Mouse (Mus musculus): ENCODE results near the gene Glrx. TPM values are rescaled to one million over a fixed set of nuclear protein-coding genes. Genes with fewer than 3 reads are reported as not detected.

Glrx gene
- polyA plus RNA-seq, 1 experiment from 2014 or later: 30.1 TPM

DNA sequence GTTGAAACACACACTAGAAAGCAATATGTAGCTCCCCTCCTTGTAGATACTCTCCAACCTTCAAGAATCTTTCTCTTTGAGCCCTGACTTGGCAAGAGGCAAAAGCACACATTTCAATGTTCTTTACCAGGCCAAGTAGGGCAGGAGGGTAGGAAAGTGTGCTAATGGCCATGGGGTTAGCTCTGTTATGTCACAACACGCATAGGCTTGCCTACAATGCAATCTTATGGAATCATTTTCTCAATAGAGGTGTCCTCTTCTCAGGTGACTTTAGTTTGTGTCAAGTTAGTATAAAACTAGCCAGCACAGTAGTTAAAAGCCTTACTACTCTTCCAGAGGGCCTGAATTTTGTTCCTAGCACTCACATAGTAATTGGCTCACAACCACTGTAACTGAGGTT is 9.0 kb upstream of the Glrx start:
- no peak overlapping the region for H3K4me2 ChIP-seq
- H3K27me3 ChIP-seq (replicated peaks; ENCODE audit: control insufficient read depth, insufficient read depth, low read length): no peaks in the 10 kb centered on the region
- 93% methylated on average over 1 of the region's 1 CpGs for WGBS
- H3K9me3 ChIP-seq (ENCODE audit: control insufficient read depth, low read length): no peaks in the 10 kb centered on the region
- ATAC-seq (replicated peaks; ENCODE audit: low FRiP score) (no peak), DNase-seq (ENCODE audit: low spot score) (no peak)
- H3K4me1 ChIP-seq (replicated peaks; ENCODE audit: control insufficient read depth, insufficient read depth, low read length): no peaks in the 10 kb centered on the region
- no peak overlapping the region for H3K9ac ChIP-seq (ENCODE audit: low read depth, low read length)
- H3K27ac ChIP-seq (ENCODE audit: low read depth, low read length): no peak overlapping the region
- H3K4me3 ChIP-seq (ENCODE audit: low read depth, low read length): no peak overlapping the region
- H3K36me3 ChIP-seq (ENCODE audit: control insufficient read depth, insufficient read depth, low read length): no peaks in the 10 kb centered on the region

DNA sequence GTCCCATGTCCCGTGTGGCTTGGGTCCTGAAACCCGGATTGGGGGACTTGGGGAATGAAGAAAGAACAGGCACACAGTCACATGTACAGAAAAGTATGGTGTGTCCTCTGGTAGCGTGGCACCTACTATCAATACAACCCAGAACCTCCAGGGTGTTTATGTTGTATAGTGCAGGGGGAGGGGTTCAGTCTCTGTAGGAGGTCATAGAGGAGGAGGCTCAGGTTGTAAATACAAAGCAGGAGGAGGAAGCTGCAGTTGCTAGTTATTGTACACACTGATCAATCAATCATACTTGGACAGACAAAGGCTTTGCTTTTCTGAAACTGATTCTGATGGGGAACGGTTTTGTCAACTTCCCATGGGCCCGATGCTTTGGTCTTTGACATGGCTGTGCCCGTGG is 8.0 kb upstream of the Glrx start:
- 74% methylated on average over 6 of the region's 6 CpGs for WGBS
- ATAC-seq (replicated peaks; ENCODE audit: low FRiP score): no peak

DNA sequence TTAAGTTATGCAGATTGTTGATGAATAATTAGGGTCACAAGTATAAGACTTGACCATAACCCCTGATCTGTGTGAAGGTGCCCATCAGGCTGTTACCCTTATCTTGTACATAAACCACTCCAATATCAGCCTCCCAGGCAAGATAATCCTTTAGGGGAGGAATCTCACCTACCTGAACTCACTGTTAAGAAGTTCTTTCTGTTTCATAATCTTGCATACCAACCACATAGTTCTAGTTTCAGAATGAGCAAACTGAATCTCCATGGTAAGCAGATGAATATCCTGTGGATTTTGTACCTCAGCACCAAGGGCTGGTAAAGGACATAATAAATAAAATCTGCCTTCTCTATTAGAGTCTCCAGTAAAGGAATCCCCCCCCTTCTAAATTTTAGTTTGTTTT is 7.0 kb upstream of the Glrx start:
- H3K4me1 ChIP-seq (replicated peaks; ENCODE audit: control insufficient read depth, insufficient read depth, low read length): no peaks in the 10 kb centered on the region
- H3K27ac ChIP-seq (ENCODE audit: low read depth, low read length): no peak overlapping the region
- no peak overlapping the region for H3K4me2 ChIP-seq
- H3K9me3 ChIP-seq (ENCODE audit: control insufficient read depth, low read length): no peaks in the 10 kb centered on the region
- no peak for ATAC-seq (replicated peaks; ENCODE audit: low FRiP score)
- H3K36me3 ChIP-seq (ENCODE audit: control insufficient read depth, insufficient read depth, low read length): no peaks in the 10 kb centered on the region
- DNase-seq (ENCODE audit: low spot score): no peak
- H3K4me3 ChIP-seq (ENCODE audit: low read depth, low read length): no peak overlapping the region
- no peaks in the 10 kb centered on the region for H3K27me3 ChIP-seq (replicated peaks; ENCODE audit: control insufficient read depth, insufficient read depth, low read length)
- no peak overlapping the region for H3K9ac ChIP-seq (ENCODE audit: low read depth, low read length)

More for the DNA sequence above, 8.0 kb upstream of the Glrx start:
- DNase-seq (ENCODE audit: low spot score): no peak
- Histone ChIP-seq H3K9ac (ENCODE audit: low read depth, low read length) (no peak overlapping the region), H3K4me2 (no peak overlapping the region), H3K4me3 (ENCODE audit: low read depth, low read length) (no peak overlapping the region), H3K27me3 (replicated peaks; ENCODE audit: control insufficient read depth, insufficient read depth, low read length) (no peaks in the 10 kb centered on the region), H3K4me1 (replicated peaks; ENCODE audit: control insufficient read depth, insufficient read depth, low read length) (no peaks in the 10 kb centered on the region), H3K36me3 (ENCODE audit: control insufficient read depth, insufficient read depth, low read length) (no peaks in the 10 kb centered on the region), H3K27ac (ENCODE audit: low read depth, low read length) (no peak overlapping the region), H3K9me3 (ENCODE audit: control insufficient read depth, low read length) (no peaks in the 10 kb centered on the region)

DNA sequence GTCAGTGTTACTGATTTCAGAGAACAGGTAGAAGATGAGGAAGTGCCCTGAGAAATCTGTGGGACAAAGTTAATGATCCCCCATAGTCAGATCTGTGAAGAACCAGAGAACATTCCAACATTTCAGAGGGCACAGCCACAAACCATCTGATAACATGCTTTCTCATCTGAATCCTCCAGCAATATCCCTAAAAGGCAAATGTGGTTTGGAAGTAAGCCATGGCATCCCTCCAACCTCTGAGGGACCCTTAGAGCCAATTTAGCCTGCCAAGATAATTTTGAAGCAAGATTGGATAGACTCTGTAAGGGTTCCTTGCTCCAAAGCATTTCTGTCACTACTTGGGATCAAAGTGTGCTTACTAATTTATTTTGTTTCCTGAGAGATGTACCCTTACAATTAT is 6.2 kb upstream of the Glrx start:
- no peaks in the 10 kb centered on the region for H3K9me3 ChIP-seq (ENCODE audit: control insufficient read depth, low read length)
- ATAC-seq (replicated peaks; ENCODE audit: low FRiP score): no peak
- H3K4me2 ChIP-seq: no peak overlapping the region
- no peak for DNase-seq (ENCODE audit: low spot score)
- H3K36me3 ChIP-seq (ENCODE audit: control insufficient read depth, insufficient read depth, low read length): no peaks in the 10 kb centered on the region
- H3K4me1 ChIP-seq (replicated peaks; ENCODE audit: control insufficient read depth, insufficient read depth, low read length): no peaks in the 10 kb centered on the region
- H3K4me3 ChIP-seq (ENCODE audit: low read depth, low read length): no peak overlapping the region
- H3K9ac ChIP-seq (ENCODE audit: low read depth, low read length): no peak overlapping the region
- H3K27ac ChIP-seq (ENCODE audit: low read depth, low read length): no peak overlapping the region
- no peaks in the 10 kb centered on the region for H3K27me3 ChIP-seq (replicated peaks; ENCODE audit: control insufficient read depth, insufficient read depth, low read length)

DNA sequence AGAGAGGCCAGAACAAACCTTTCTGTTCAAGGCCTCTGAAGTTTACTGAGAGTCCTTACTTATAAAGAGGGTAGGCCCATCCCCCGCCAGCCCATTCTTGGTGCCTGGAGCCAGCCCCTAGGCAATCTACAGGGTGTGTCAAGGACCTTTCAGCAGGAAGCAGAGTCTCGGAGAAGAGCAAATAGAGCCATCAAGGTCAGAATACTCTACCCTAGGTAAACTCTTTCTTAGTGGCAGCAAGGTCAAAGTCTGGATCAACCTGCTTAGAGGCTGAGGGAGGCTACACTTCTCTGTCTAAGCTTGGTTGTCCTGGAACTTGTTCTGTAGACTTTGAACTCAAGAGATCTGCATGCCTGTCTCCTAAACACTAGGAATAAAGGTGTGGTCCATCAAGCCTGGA is 4.2 kb upstream of the Glrx start:
- Histone ChIP-seq H3K4me1 (replicated peaks; ENCODE audit: control insufficient read depth, insufficient read depth, low read length) (peaks cover 8% of the 10 kb centered on the region; the same call in 1 of the 2 replicates), H3K36me3 (ENCODE audit: control insufficient read depth, insufficient read depth, low read length) (no peaks in the 10 kb centered on the region), H3K9ac (ENCODE audit: low read depth, low read length) (no peak overlapping the region), H3K27me3 (replicated peaks; ENCODE audit: control insufficient read depth, insufficient read depth, low read length) (no peaks in the 10 kb centered on the region), H3K27ac (ENCODE audit: low read depth, low read length) (no peak overlapping the region), H3K9me3 (ENCODE audit: control insufficient read depth, low read length) (no peaks in the 10 kb centered on the region), H3K4me3 (ENCODE audit: low read depth, low read length) (no peak overlapping the region), H3K4me2 (no peak overlapping the region)
- ATAC-seq (replicated peaks; ENCODE audit: low FRiP score) (no peak), DNase-seq (ENCODE audit: low spot score) (no peak)
- 67% methylated on average over 2 of the region's 2 CpGs for WGBS

DNA sequence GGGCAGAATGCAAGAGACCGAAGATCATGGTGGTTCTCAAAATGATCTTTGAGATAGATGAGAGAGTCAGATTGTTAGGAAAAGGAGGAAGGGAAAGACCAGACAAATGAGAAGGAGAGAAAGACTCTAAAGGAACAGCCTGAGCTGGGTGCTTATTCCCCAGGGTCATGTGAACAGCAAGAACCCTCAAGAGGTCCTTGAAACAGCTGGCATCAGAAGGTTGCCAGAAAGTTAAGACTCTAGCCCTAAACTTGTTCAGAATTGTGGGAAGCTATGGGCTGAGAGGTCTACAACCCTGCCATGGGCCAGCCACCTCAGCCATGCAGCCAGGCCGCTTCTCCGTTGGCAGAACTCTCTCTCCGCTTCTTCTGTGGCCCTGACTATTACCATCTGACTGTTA is 1.2 kb upstream of the Glrx start:
- Histone ChIP-seq H3K9ac (ENCODE audit: low read depth, low read length) (no peak overlapping the region), H3K4me1 (replicated peaks; ENCODE audit: control insufficient read depth, insufficient read depth, low read length) (peaks cover 13% of the 10 kb centered on the region)

DNA sequence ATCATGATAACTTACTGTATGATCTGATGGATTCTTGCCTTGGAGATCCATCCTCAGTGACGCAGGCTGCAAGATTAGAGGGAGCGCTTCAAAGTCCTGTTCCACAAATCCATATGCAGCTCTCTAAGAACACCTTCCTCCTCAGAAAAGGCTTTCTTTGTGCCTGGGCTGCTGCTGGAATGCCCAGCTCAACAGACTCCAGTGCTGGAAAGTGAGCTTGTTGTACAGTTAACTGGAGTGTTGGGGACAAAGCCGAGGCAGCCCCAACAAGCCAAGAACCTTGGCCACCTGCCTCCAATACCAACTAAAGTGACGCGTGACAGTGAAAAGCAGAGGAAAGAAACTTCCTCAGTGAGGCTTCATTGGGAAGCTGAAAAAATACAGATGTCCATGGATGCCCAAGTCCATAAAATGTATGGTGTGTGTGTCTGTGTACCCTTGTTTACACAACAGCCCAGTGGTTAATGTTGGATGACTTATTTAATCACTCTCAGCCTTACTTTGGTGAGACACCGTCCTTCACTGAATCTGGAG is 1.2 kb downstream of the Glrx start:
- Histone ChIP-seq H3K4me3 (ENCODE audit: low read depth, low read length) (peak overlapping the region; percentile 50), H3K4me1 (replicated peaks; ENCODE audit: control insufficient read depth, insufficient read depth, low read length) (peaks cover 15% of the 10 kb centered on the region), H3K36me3 (ENCODE audit: control insufficient read depth, insufficient read depth, low read length) (no peaks in the 10 kb centered on the region), H3K9me3 (ENCODE audit: control insufficient read depth, low read length) (no peaks in the 10 kb centered on the region), H3K9ac (ENCODE audit: low read depth, low read length) (peak overlapping the region; percentile 61; the same call in 1 of the 2 replicates), H3K27me3 (replicated peaks; ENCODE audit: control insufficient read depth, insufficient read depth, low read length) (no peaks in the 10 kb centered on the region), H3K4me2 (peak overlapping the region; percentile 72), H3K27ac (ENCODE audit: low read depth, low read length) (0 out of 2 replicates have a peak overlapping the region, but pooled peaks have one; percentile 5)
- 72% methylated on average over 6 of the region's 6 CpGs for WGBS
- DNase-seq (ENCODE audit: low spot score): no peak
- no peak for ATAC-seq (replicated peaks; ENCODE audit: low FRiP score)

More for the DNA sequence above, 1.2 kb upstream of the Glrx start:
- H3K27ac ChIP-seq (ENCODE audit: low read depth, low read length): no peak overlapping the region
- H3K9me3 ChIP-seq (ENCODE audit: control insufficient read depth, low read length): no peaks in the 10 kb centered on the region
- DNase-seq (ENCODE audit: low spot score) (no peak), ATAC-seq (replicated peaks; ENCODE audit: low FRiP score) (no peak)
- H3K4me3 ChIP-seq (ENCODE audit: low read depth, low read length): no peak overlapping the region
- no peaks in the 10 kb centered on the region for H3K27me3 ChIP-seq (replicated peaks; ENCODE audit: control insufficient read depth, insufficient read depth, low read length)
- 86% methylated on average over 4 of the region's 4 CpGs for whole genome bisulfite sequencing
- H3K4me2 ChIP-seq: no peak overlapping the region
- H3K36me3 ChIP-seq (ENCODE audit: control insufficient read depth, insufficient read depth, low read length): no peaks in the 10 kb centered on the region

DNA sequence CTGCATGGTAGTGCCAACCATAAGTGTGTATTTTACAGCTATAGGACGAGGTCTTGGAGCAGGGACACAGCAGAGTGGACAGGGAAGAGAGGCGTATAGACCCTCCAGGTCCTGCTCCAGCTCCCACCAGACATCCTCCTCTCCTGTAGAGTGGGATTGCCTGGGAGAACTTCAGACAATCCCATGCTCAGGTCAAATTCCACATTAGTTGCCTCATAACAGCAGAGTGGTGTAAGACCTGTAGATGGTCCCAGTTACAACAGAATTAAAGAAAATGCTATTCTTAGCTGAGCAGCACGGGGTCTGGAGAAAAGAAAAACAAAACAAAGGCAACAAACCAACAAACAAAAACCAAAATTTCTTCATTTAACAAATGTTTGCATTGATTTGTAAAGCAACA is 2.3 kb downstream of the Glrx start:
- WGBS: 75% methylated on average over 3 of the region's 3 CpGs
- Histone ChIP-seq H3K36me3 (ENCODE audit: control insufficient read depth, insufficient read depth, low read length) (no peaks in the 10 kb centered on the region), H3K4me2 (no peak overlapping the region), H3K27me3 (replicated peaks; ENCODE audit: control insufficient read depth, insufficient read depth, low read length) (no peaks in the 10 kb centered on the region), H3K27ac (ENCODE audit: low read depth, low read length) (no peak overlapping the region), H3K4me3 (ENCODE audit: low read depth, low read length) (no peak overlapping the region), H3K4me1 (replicated peaks; ENCODE audit: control insufficient read depth, insufficient read depth, low read length) (peaks cover 15% of the 10 kb centered on the region), H3K9me3 (ENCODE audit: control insufficient read depth, low read length) (no peaks in the 10 kb centered on the region), H3K9ac (ENCODE audit: low read depth, low read length) (no peak overlapping the region)
- ATAC-seq (replicated peaks; ENCODE audit: low FRiP score) (no peak), DNase-seq (ENCODE audit: low spot score) (no peak)

DNA sequence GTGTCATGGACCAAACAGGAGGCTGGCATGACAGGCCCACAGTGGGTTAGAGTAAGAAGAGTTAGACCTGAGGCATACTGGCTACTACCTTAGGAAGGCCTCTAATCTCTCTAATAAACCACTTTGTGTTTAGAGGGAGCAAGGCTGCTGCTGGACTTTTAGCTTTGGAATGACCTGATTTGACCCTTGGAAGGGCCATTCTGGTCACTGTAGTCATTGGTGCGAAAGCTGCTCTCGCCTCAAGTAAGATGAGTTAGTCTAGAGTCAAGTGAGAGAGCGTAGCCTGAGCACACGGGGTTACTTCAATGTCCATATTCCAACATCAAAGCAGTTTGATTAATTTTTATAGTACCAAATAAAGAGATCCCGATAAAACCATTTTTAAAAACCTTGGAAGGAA is 3.7 kb downstream of the Glrx start:
- 93% methylated on average over 5 of the region's 5 CpGs for WGBS
- Histone ChIP-seq H3K27me3 (replicated peaks; ENCODE audit: control insufficient read depth, insufficient read depth, low read length) (no peaks in the 10 kb centered on the region), H3K9ac (ENCODE audit: low read depth, low read length) (no peak overlapping the region), H3K36me3 (ENCODE audit: control insufficient read depth, insufficient read depth, low read length) (no peaks in the 10 kb centered on the region), H3K9me3 (ENCODE audit: control insufficient read depth, low read length) (no peaks in the 10 kb centered on the region), H3K4me3 (ENCODE audit: low read depth, low read length) (no peak overlapping the region), H3K27ac (ENCODE audit: low read depth, low read length) (no peak overlapping the region), H3K4me1 (replicated peaks; ENCODE audit: control insufficient read depth, insufficient read depth, low read length) (peaks cover 15% of the 10 kb centered on the region), H3K4me2 (no peak overlapping the region)
- DNase-seq (ENCODE audit: low spot score) (no peak), ATAC-seq (replicated peaks; ENCODE audit: low FRiP score) (no peak)
